Mouse (Mus musculus) neural tube, embryonic 14.5 days (tissue): ENCODE measurements around the gene Krt73. TPM values are rescaled to one million over a fixed set of nuclear protein-coding genes. Genes with fewer than 3 reads are reported as not detected.

Source experiments
- ATAC-seq: fragments of 200-750 bp; cut with Nextera tagmentation; 2 replicates; pipeline ENCODE4 v1.8.0; 2017; ENCODE audit warnings: low read depth, mild to moderate bottlenecking, moderate TSS enrichment, moderate library complexity
- H3K27ac ChIP-seq: fragments of 300-500 bp; sonication (generic); 2 replicates; pipeline ENCODE4 v1.5.1; 2014; ENCODE audit warnings: low read depth, mild to moderate bottlenecking, control low read depth, low read length, moderate library complexity, mixed read lengths
- H3K27me3 ChIP-seq: fragments of 300-500 bp; sonication (generic); 2 replicates; pipeline ENCODE4 v1.6.1; 2014; ENCODE audit warnings: low read length; ENCODE audit not compliant: control insufficient read depth, insufficient read depth
- H3K36me3 ChIP-seq: fragments of 300-500 bp; sonication (generic); 2 replicates; pipeline ENCODE4 v1.6.1; 2014; ENCODE audit warnings: low read length, mixed read lengths; ENCODE audit not compliant: control insufficient read depth, insufficient read depth
- H3K4me1 ChIP-seq: fragments of 300-500 bp; sonication (generic); 2 replicates; pipeline ENCODE4 v1.6.1; 2014; ENCODE audit warnings: low read length; ENCODE audit not compliant: control insufficient read depth, insufficient read depth
- H3K4me2 ChIP-seq: fragments of 300-500 bp; sonication (generic); 2 replicates; pipeline ENCODE4 v1.6.1; 2014; ENCODE audit warnings: mild to moderate bottlenecking, low read depth, low read length, control low read depth
- H3K4me3 ChIP-seq: fragments of 300-500 bp; sonication (generic); 2 replicates; pipeline ENCODE4 v1.5.1; 2014; ENCODE audit warnings: low read depth, low read length, control low read depth, mixed read lengths
- H3K9ac ChIP-seq: fragments of 300-500 bp; sonication (generic); replicated peaks from 2 replicates; pipeline ENCODE4 v1.6.1; 2014; ENCODE audit warnings: low read depth, mild to moderate bottlenecking, control low read depth, low read length, mixed read lengths
- H3K9me3 ChIP-seq: fragments of 300-500 bp; sonication (generic); 2 replicates; pipeline ENCODE4 v1.6.1; 2016; ENCODE audit warnings: low read length; ENCODE audit not compliant: control insufficient read depth
- WGBS: fragments of 180-500 bp; shearing (Covaris S2); extraction: QIAGEN DNeasy Blood & Tissue Kit; methylation state at CpG from one replicate; pipeline ENCODE4 v1.1.7; 2014; 5-methylcytosine and 5-hydroxymethylcytosine counted together
- polyA plus RNA-seq: library from polyadenylated mRNA; unstranded; fragments of >200 nt; fragmentation: Nextera tagmentation; extraction: Ambion mirVana; gene quantifications from 2 replicates; pipeline ENCODE4 v1.2.1, GENCODE M21; 2014

Krt73 gene
- polyA plus RNA-seq: 0.36 TPM in 2 replicates

DNA sequence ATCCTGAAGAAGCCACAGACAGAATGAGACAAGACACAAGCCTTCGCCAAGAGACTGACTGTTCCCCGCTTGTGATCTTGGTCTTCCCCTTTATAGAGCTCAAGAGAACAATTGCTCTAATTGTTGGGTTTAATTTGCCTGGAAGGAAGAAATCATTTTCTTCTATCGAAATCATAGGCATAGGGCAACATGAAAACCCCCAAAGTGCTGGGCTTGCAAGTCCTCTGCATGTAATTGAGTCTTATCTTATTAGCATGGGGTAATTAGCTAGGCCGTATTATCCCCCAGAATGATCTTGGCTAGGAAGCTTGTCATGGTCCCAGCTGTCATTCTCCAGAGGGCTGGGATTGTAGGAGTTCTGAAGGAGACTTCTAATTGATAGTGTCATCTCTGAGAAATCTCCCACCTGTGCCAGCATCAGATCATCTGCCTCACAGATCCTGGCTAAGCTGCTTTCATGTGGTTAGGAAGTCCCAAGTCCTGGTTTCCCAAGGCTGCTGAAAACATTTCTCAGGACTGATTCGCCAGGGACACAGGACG is at the start of gene Krt73:
Gene Krt73, minus strand, starts transcription at position 51 of the 540 bp plus-strand sequence.
- Histone ChIP-seq H3K4me2 (no peak within 1 kb of the TSS), H3K9ac (no peak within 1 kb of the TSS), H3K4me3 (no peak within 1 kb of the TSS), H3K4me1 (peaks cover 6% of the 10 kb centered on the region; the same call in 1 of the 2 replicates), H3K36me3 (no peaks in the 10 kb centered on the region), H3K27me3 (no peaks in the 10 kb centered on the region), H3K9me3 (no peaks in the 10 kb centered on the region), H3K27ac (0 out of 2 replicates have a peak within 1 kb of the TSS, but pooled peaks have one; percentile 11)
- WGBS: 60% methylated on average over 6 of the region's 6 CpGs
- no peak for ATAC-seq

DNA sequence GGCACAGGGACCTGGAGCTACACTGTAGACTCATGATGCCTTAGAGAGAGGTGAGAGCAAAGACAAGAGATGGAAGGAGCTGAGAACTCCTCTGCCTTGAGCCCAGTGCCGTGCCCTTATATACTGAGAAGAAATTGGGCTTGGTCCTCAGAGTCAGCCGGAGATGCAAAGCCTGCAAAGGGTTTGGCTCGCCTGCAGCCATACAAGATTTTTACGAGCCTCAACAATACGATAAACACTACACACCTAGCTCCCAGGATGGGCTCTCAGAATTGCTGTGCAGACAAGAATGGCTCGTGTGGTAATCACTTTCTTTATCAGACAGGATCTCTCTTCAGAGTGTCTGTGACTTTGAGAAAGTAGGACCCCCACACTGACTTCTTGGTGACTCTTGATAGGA is 48.5 kb upstream of the Krt73 start, which contains the start of gene Krt1:
Gene Krt1, minus strand, starts transcription at position 101 of the 400 bp plus-strand sequence.
- 81% methylated on average over 6 of the region's 6 CpGs for WGBS
- no peaks in the 10 kb centered on the region for H3K9me3 ChIP-seq
- H3K9ac ChIP-seq: no peak within 1 kb of the TSS
- no peak within 1 kb of the TSS for H3K4me3 ChIP-seq
- H3K27me3 ChIP-seq: no peaks in the 10 kb centered on the region
- H3K27ac ChIP-seq: no peak within 1 kb of the TSS
- H3K4me1 ChIP-seq: peaks cover under 1% of the 10 kb centered on the region; the same call in 1 of the 2 replicates
- ATAC-seq: no peak
- no peaks in the 10 kb centered on the region for H3K36me3 ChIP-seq
- H3K4me2 ChIP-seq: no peak within 1 kb of the TSS

DNA sequence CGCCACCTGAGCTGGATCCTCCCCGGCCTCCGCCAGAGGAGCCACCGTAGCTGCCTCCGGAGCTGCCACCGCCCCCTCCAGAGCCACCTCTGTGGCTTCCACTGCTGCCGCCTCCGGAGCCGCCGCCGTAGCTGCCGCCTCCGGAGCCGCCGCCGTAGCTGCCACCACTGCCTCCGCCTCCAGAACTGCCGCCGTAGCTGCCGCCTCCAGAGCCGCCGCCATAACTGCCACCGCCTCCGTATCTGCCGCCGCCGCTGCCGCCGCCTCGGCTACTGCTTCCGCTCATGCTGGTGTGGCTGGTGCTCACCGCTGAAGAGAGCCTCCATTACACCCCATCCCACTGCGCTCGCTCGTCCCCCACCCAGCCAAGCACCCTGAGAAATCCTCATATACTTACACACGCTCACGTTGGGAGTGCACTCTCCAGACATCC is 43.8 kb upstream of the Krt73 start:
- WGBS: under 1% methylated on average over 32 of the region's 37 CpGs
- Histone ChIP-seq H3K9me3 (no peaks in the 10 kb centered on the region), H3K4me3 (peak overlapping the region; percentile 41), H3K27me3 (no peaks in the 10 kb centered on the region), H3K4me1 (peaks cover 6% of the 10 kb centered on the region; the same call in 1 of the 2 replicates), H3K4me2 (peak overlapping the region; percentile 55), H3K36me3 (no peaks in the 10 kb centered on the region), H3K27ac (peak overlapping the region; percentile 81), H3K9ac (peak overlapping the region; percentile 60)
- ATAC-seq: peak; percentile 84

DNA sequence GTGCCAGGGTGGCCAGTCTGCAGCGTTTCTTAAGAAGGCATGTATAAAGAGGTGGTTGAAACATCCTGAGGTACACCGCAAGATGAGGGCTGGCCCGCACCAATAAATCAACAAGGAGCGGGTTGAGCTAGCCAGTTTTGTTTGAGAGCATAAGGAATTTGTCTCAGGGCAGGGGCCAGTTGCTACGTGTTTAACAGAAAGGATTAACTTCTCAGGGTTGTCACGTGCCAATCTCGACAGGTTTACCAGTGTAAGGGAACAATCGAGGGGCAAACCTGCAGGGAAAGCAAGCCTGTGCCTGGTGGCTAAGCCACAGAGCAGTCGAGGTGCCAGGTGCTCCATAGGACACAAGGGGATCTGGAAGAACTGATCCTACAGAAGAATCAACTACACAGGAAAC is 41.0 kb upstream of the Krt73 start:
- WGBS: 67% methylated on average over 9 of the region's 9 CpGs
- Histone ChIP-seq H3K4me2 (no peak overlapping the region), H3K27me3 (no peaks in the 10 kb centered on the region), H3K4me1 (peaks cover 6% of the 10 kb centered on the region; the same call in 1 of the 2 replicates), H3K4me3 (no peak overlapping the region), H3K36me3 (no peaks in the 10 kb centered on the region), H3K27ac (no peak overlapping the region), H3K9ac (no peak overlapping the region), H3K9me3 (no peaks in the 10 kb centered on the region)
- no peak for ATAC-seq

DNA sequence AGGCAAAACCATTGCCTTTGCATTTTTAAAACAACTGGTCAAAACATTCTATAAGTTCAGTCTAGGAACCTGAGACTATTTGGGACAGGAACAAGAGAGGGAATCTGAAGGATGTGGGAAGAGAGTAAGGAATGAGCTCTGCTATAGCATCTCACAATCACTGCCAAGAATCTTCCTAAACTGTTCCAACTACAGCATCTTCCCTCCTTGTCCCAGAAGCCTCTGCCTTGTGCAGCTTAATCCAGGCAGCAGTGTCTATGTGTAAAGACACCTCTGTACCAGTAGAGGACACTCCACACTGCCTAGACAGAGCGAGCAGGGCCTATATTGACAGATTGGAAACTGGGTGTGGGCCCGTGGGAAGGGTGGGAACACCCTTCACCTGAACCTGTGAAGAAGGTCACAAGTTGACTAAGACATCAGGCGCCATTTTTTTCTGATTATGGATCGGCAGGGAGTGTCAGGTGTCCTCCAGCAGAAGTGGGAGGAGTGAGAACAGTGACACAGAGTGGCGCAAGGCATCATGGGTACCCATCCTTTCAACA is 32.7 kb upstream of the Krt73 start:
- WGBS: 65% methylated on average over 5 of the region's 5 CpGs

DNA sequence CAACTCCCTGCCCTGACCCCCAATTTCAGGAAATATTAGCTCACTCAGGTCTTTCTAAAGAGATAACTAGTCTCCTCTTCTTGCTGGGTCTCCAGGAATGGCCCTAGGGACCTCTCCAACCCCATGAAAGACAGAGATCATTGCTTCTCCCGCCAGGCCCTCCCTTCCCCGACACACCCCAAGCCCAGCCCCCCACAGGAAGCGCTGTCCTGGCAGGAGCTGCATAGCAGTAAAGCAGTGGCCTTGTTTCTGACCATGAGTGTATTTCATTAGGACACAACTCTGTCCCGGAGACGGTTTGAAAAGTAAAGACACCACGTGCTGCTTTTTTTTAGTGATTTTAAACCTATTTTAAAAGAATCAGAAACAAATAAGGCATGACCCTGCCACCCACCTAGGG is 31.0 kb upstream of the Krt73 start:
- Histone ChIP-seq H3K9me3 (no peaks in the 10 kb centered on the region), H3K4me3 (no peak overlapping the region), H3K4me1 (no peaks in the 10 kb centered on the region), H3K27ac (no peak overlapping the region), H3K36me3 (no peaks in the 10 kb centered on the region), H3K9ac (no peak overlapping the region), H3K4me2 (no peak overlapping the region), H3K27me3 (no peaks in the 10 kb centered on the region)
- WGBS: 39% methylated on average over 6 of the region's 6 CpGs
- no peak for ATAC-seq

More for the DNA sequence above, 32.7 kb upstream of the Krt73 start:
- no peak overlapping the region for H3K4me2 ChIP-seq
- H3K36me3 ChIP-seq: no peaks in the 10 kb centered on the region
- ATAC-seq: no peak
- no peaks in the 10 kb centered on the region for H3K4me1 ChIP-seq
- H3K9me3 ChIP-seq: no peaks in the 10 kb centered on the region
- no peak overlapping the region for H3K9ac ChIP-seq
- H3K27ac ChIP-seq: no peak overlapping the region
- H3K27me3 ChIP-seq: no peaks in the 10 kb centered on the region
- no peak overlapping the region for H3K4me3 ChIP-seq

DNA sequence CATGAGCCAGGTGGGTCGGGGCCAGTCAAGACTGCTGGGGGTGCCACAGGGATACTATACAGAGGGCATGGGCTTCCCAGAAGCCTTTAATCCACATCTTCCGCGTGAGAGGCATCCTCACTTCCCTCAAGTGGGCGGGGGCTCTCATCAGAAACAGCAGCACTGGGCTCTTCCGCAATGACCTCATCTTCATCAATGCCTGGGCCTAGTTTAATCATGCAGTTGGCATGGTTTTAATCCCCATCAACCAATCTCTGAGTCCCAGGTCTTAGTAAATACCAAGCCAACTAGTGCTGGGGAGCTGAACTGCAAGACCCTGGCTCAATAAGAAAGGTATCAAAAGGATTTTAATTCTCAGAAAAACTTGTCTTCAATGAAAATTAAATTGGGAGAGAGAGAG is 27.3 kb upstream of the Krt73 start:
- no peak overlapping the region for H3K4me3 ChIP-seq
- ATAC-seq: no peak
- no peaks in the 10 kb centered on the region for H3K4me1 ChIP-seq
- H3K36me3 ChIP-seq: no peaks in the 10 kb centered on the region
- WGBS: 79% methylated on average over 5 of the region's 5 CpGs
- H3K9ac ChIP-seq: no peak overlapping the region
- no peaks in the 10 kb centered on the region for H3K9me3 ChIP-seq
- no peaks in the 10 kb centered on the region for H3K27me3 ChIP-seq
- H3K27ac ChIP-seq: no peak overlapping the region
- H3K4me2 ChIP-seq: no peak overlapping the region

DNA sequence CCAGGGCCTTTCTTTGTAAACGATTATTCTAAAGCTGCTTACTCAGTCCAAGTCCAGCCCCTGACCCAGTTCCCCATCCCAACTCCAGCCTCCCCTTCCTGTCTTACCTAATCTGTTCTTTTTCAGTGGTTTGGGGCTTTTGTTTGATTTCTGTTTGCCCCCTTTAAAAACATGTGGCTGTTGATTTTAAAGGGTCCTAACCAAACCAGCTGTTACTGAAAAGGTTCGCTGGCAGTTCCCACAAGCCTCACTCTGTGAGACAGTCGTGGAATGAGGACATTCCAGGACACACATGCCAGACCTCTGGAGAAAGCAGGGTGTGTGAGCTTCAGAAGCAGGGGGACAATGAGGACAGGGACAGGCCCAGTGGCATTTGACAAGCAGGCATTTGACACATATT is 19.6 kb upstream of the Krt73 start:
- no peaks in the 10 kb centered on the region for H3K27me3 ChIP-seq
- H3K9me3 ChIP-seq: no peaks in the 10 kb centered on the region
- no peak overlapping the region for H3K9ac ChIP-seq
- H3K36me3 ChIP-seq: no peaks in the 10 kb centered on the region
- no peak overlapping the region for H3K4me3 ChIP-seq
- H3K27ac ChIP-seq: no peak overlapping the region
- H3K4me2 ChIP-seq: no peak overlapping the region
- no peaks in the 10 kb centered on the region for H3K4me1 ChIP-seq
- ATAC-seq: no peak
- WGBS: 42% methylated on average over 3 of the region's 3 CpGs

DNA sequence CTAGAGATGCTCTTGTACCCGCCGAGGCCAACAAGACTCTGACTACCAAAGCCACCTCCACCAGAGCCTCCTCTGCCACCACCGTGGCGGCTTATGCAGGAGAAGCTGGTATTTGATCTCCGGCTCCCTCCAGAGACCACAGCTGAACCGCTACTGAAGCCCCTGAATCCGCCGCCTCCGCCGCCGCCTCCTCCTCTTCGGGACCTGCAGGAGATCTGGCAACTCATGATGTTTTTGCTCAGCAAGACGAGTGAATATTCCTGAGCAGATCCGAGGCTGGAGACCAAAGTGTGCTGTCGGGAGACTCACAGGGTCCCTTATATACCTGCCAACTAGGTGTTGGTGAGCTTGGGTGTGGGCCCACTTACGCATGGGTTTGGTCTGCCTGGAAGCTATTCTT is 15.7 kb upstream of the Krt73 start, which contains the start of gene Krt2:
Gene Krt2, minus strand, starts transcription at position 295 of the 400 bp plus-strand sequence.
- H3K4me2 ChIP-seq: no peak within 1 kb of the TSS
- no peak within 1 kb of the TSS for H3K27ac ChIP-seq
- H3K9ac ChIP-seq: no peak within 1 kb of the TSS
- H3K9me3 ChIP-seq: no peaks in the 10 kb centered on the region
- H3K4me3 ChIP-seq: no peak within 1 kb of the TSS
- WGBS: 82% methylated on average over 16 of the region's 16 CpGs
- ATAC-seq: no peak
- H3K36me3 ChIP-seq: no peaks in the 10 kb centered on the region
- no peaks in the 10 kb centered on the region for H3K4me1 ChIP-seq
- H3K27me3 ChIP-seq: no peaks in the 10 kb centered on the region
